24 mouse cellular contexts compared by ENCODE assay signal in genomic region chr6:32246036-32246435, GRCm38 (mm10).
DNase-seq lines count a peak whose midpoint lies in the region; ATAC-seq lines count a peak whose summit lies in the region.
"Had no signal": no experiment of that assay in that cellular context is flagged by ENCODE, and none has a peak within 500 bp of the region (broad histone marks: within the 10 kb centered on the region; RNA-seq: fewer than 3 reads in every experiment).

No protein-coding gene starts in this region.

- no peak overlapping the region for H3K27ac ChIP-seq in forebrain, embryonic 14.5 days (ENCODE audit: low read depth, low read length)
- H3K27ac ChIP-seq in forebrain, embryonic 11.5 days (ENCODE audit: low read depth, low read length) = no peak overlapping the region
- H3K27ac ChIP-seq in heart, embryonic 15.5 days = no peak overlapping the region
- H3K27ac ChIP-seq in heart, embryonic 12.5 days (ENCODE audit: poor library complexity, severe bottlenecking) = no peak overlapping the region
- H3K27ac ChIP-seq in kidney, embryonic 14.5 days (ENCODE audit: low read depth, low read length) = no peak overlapping the region
- no peak overlapping the region for H3K27ac ChIP-seq in embryonic facial prominence, embryonic 14.5 days (replicated peaks; ENCODE audit: low read depth, low read length)
- H3K27ac ChIP-seq: embryonic facial prominence, embryonic 12.5 days; gastrocnemius, adult 2 months; hindbrain, embryonic 10.5 days; kidney, embryonic 15.5 days had no signal

- H3K9ac ChIP-seq in forebrain, embryonic 14.5 days (ENCODE audit: low read length) = no peak overlapping the region
- no peak overlapping the region for H3K9ac ChIP-seq in forebrain, embryonic 11.5 days (ENCODE audit: low read length)
- no peak overlapping the region for H3K9ac ChIP-seq in heart, embryonic 15.5 days
- no peak overlapping the region for H3K9ac ChIP-seq in heart, embryonic 12.5 days
- no peak overlapping the region for H3K9ac ChIP-seq in kidney, embryonic 14.5 days (ENCODE audit: low read depth, low read length)
- no peak overlapping the region for H3K9ac ChIP-seq in embryonic facial prominence, embryonic 14.5 days (ENCODE audit: low read depth, low read length)
- H3K9ac ChIP-seq: embryonic facial prominence, embryonic 12.5 days; kidney, embryonic 15.5 days had no signal

- DNase-seq in forebrain, embryonic 14.5 days (ENCODE audit: low spot score) = peak; percentile 46
- no peak for DNase-seq in forebrain, embryonic 11.5 days (ENCODE audit: low spot score)
- no peak for DNase-seq in kidney, adult 11 months
- peak; percentile 51 for DNase-seq in embryonic facial prominence, embryonic 14.5 days (ENCODE audit: low spot score)
- DNase-seq: adrenal gland, postnatal 14 days; cerebellum, adult 11 months; cerebellum, adult 8-10 months; cerebellum, postnatal 14 days; embryo, embryonic 11 days; gastrocnemius, adult 2 months; gastrocnemius, postnatal 25 days; kidney, postnatal 25 days had no signal

- H3K27me3 ChIP-seq in forebrain, embryonic 14.5 days (replicated peaks; ENCODE audit: control insufficient read depth, insufficient read depth, low read length) = no peaks in the 10 kb centered on the region
- peaks cover 2% of the 10 kb centered on the region; the same call in 1 of the 2 replicates for H3K27me3 ChIP-seq in forebrain, embryonic 11.5 days (ENCODE audit: control insufficient read depth, insufficient read depth, low read length)
- no peaks in the 10 kb centered on the region for H3K27me3 ChIP-seq in heart, embryonic 15.5 days
- no peaks in the 10 kb centered on the region for H3K27me3 ChIP-seq in heart, embryonic 12.5 days (replicated peaks)
- H3K27me3 ChIP-seq in kidney, embryonic 14.5 days (ENCODE audit: control insufficient read depth, insufficient read depth, low read length) = no peaks in the 10 kb centered on the region
- H3K27me3 ChIP-seq in embryonic facial prominence, embryonic 14.5 days (replicated peaks; ENCODE audit: control insufficient read depth, insufficient read depth, low read length) = no peaks in the 10 kb centered on the region
- H3K27me3 ChIP-seq: embryonic facial prominence, embryonic 12.5 days; kidney, embryonic 15.5 days; Patski had no signal

- H3K4me1 ChIP-seq in forebrain, embryonic 14.5 days (ENCODE audit: control insufficient read depth, insufficient read depth, low read length) = 0 out of 2 replicates have a peak, but pooled peaks cover 2% of the 10 kb centered on the region
- peaks cover 5% of the 10 kb centered on the region; the same call in 1 of the 2 replicates for H3K4me1 ChIP-seq in forebrain, embryonic 11.5 days (replicated peaks; ENCODE audit: control insufficient read depth, insufficient read depth, low read length)
- peaks cover 6% of the 10 kb centered on the region for H3K4me1 ChIP-seq in heart, embryonic 15.5 days (replicated peaks)
- peaks cover 10% of the 10 kb centered on the region; the same call in 1 of the 2 replicates for H3K4me1 ChIP-seq in heart, embryonic 12.5 days (replicated peaks)
- H3K4me1 ChIP-seq in kidney, embryonic 14.5 days (ENCODE audit: control insufficient read depth, insufficient read depth, low read length) = no peaks in the 10 kb centered on the region
- H3K4me1 ChIP-seq in embryonic facial prominence, embryonic 14.5 days (ENCODE audit: control insufficient read depth, insufficient read depth, low read length) = no peaks in the 10 kb centered on the region
- H3K4me1 ChIP-seq: embryonic facial prominence, embryonic 12.5 days; hindbrain, embryonic 10.5 days had no signal

- ATAC-seq in forebrain, embryonic 14.5 days = peak; percentile 46; the same call in 1 of the 2 replicates
- no peak for ATAC-seq in forebrain, embryonic 11.5 days (replicated peaks; ENCODE audit: low FRiP score)
- ATAC-seq in heart, embryonic 15.5 days (replicated peaks; ENCODE audit: insufficient number of reproducible peaks, insufficient read depth, low FRiP score, low read depth) = 0 out of 2 replicates have a peak, but pooled peaks have one; percentile 35
- ATAC-seq in heart, embryonic 12.5 days (ENCODE audit: insufficient number of reproducible peaks, low FRiP score) = no peak
- ATAC-seq in kidney, embryonic 14.5 days (ENCODE audit: low FRiP score, low TSS enrichment) = 0 out of 2 replicates have a peak, but pooled peaks have one; percentile 43
- peak; percentile 80 for ATAC-seq in embryonic facial prominence, embryonic 14.5 days (ENCODE audit: low read depth)
- no peak for ATAC-seq in monocyte, adult 5-6 weeks (replicated peaks; ENCODE audit: insufficient number of reproducible peaks, low FRiP score, low TSS enrichment, poor library complexity, severe bottlenecking)
- ATAC-seq: activated CD4-positive, CD25-positive, alpha-beta regulatory T cell, adult 4 months; inflammation-experienced regulatory T-cells, adult 6 months; intestine, postnatal 0 days; Patski had no signal

- no peaks in the 10 kb centered on the region for H3K9me3 ChIP-seq in forebrain, embryonic 14.5 days (replicated peaks; ENCODE audit: control insufficient read depth, low read length)
- H3K9me3 ChIP-seq in forebrain, embryonic 11.5 days (ENCODE audit: control insufficient read depth, low read length) = no peaks in the 10 kb centered on the region
- H3K9me3 ChIP-seq in heart, embryonic 15.5 days (replicated peaks) = no peaks in the 10 kb centered on the region
- no peaks in the 10 kb centered on the region for H3K9me3 ChIP-seq in heart, embryonic 12.5 days (replicated peaks)
- no peaks in the 10 kb centered on the region for H3K9me3 ChIP-seq in kidney, embryonic 14.5 days (ENCODE audit: control insufficient read depth, low read length)
- no peaks in the 10 kb centered on the region for H3K9me3 ChIP-seq in embryonic facial prominence, embryonic 14.5 days (ENCODE audit: control insufficient read depth, low read length)
- H3K9me3 ChIP-seq: embryonic facial prominence, embryonic 12.5 days; hindbrain, embryonic 10.5 days; kidney, embryonic 15.5 days had no signal

- no peak overlapping the region for H3K4me2 ChIP-seq in forebrain, embryonic 14.5 days (ENCODE audit: low read length)
- H3K4me2 ChIP-seq in forebrain, embryonic 11.5 days (ENCODE audit: low read depth, low read length, severe bottlenecking) = no peak overlapping the region
- no peak overlapping the region for H3K4me2 ChIP-seq in heart, embryonic 15.5 days
- no peak overlapping the region for H3K4me2 ChIP-seq in heart, embryonic 12.5 days
- H3K4me2 ChIP-seq in kidney, embryonic 14.5 days (replicated peaks; ENCODE audit: low read depth, low read length) = no peak overlapping the region
- H3K4me2 ChIP-seq in embryonic facial prominence, embryonic 14.5 days (ENCODE audit: low read depth, low read length) = no peak overlapping the region
- H3K4me2 ChIP-seq: embryonic facial prominence, embryonic 12.5 days; kidney, embryonic 15.5 days had no signal

- H3K36me3 ChIP-seq in forebrain, embryonic 14.5 days (ENCODE audit: control insufficient read depth, insufficient read depth, low read length) = no peaks in the 10 kb centered on the region
- no peaks in the 10 kb centered on the region for H3K36me3 ChIP-seq in forebrain, embryonic 11.5 days (ENCODE audit: control insufficient read depth, insufficient read depth, low read length)
- H3K36me3 ChIP-seq in heart, embryonic 15.5 days = no peaks in the 10 kb centered on the region
- H3K36me3 ChIP-seq in heart, embryonic 12.5 days = no peaks in the 10 kb centered on the region
- no peaks in the 10 kb centered on the region for H3K36me3 ChIP-seq in kidney, embryonic 14.5 days (ENCODE audit: control insufficient read depth, insufficient read depth, low read length)
- no peaks in the 10 kb centered on the region for H3K36me3 ChIP-seq in embryonic facial prominence, embryonic 14.5 days (ENCODE audit: control insufficient read depth, insufficient read depth, low read length)
- H3K36me3 ChIP-seq: embryonic facial prominence, embryonic 12.5 days; hindbrain, embryonic 10.5 days; kidney, embryonic 15.5 days had no signal

- WGBS in forebrain, embryonic 14.5 days = 46% methylated on average over 6 of the region's 6 CpGs
- 74% methylated on average over 6 of the region's 6 CpGs for WGBS in forebrain, embryonic 11.5 days
- 57% methylated on average over 6 of the region's 6 CpGs for WGBS in heart, embryonic 15.5 days
- 67% methylated on average over 6 of the region's 6 CpGs for WGBS in heart, embryonic 12.5 days
- WGBS in kidney, embryonic 14.5 days = 37% methylated on average over 6 of the region's 6 CpGs
- WGBS in embryonic facial prominence, embryonic 14.5 days = 57% methylated on average over 6 of the region's 6 CpGs

- H3K4me3 ChIP-seq in forebrain, embryonic 14.5 days (ENCODE audit: low read depth, low read length) = no peak overlapping the region
- H3K4me3 ChIP-seq in forebrain, embryonic 11.5 days (ENCODE audit: low read depth, low read length) = no peak overlapping the region
- H3K4me3 ChIP-seq in heart, embryonic 15.5 days = no peak overlapping the region
- H3K4me3 ChIP-seq in heart, embryonic 12.5 days = no peak overlapping the region
- no peak overlapping the region for H3K4me3 ChIP-seq in kidney, embryonic 14.5 days (ENCODE audit: low read length)
- no peak overlapping the region for H3K4me3 ChIP-seq in embryonic facial prominence, embryonic 14.5 days (ENCODE audit: low read depth, low read length)
- H3K4me3 ChIP-seq: embryonic facial prominence, embryonic 12.5 days; erythroblast, embryonic 14.5 days; gastrocnemius, adult 2 months; hindbrain, embryonic 10.5 days; kidney, embryonic 15.5 days had no signal

Comparison
In these comparisons a context has a peak if more than half of its experiments do, and no peak if none do; other contexts are left out.
1. ATAC-seq: peak in forebrain, embryonic 14.5 days (single experiment), heart, embryonic 15.5 days (single experiment), kidney, embryonic 14.5 days (single experiment) and embryonic facial prominence, embryonic 14.5 days (single experiment); none in forebrain, embryonic 11.5 days (single experiment), heart, embryonic 12.5 days (single experiment) and monocyte, adult 5-6 weeks (single experiment).
2. DNase-seq: peak in forebrain, embryonic 14.5 days (single experiment) and embryonic facial prominence, embryonic 14.5 days (single experiment); none in forebrain, embryonic 11.5 days (single experiment) and kidney, adult 11 months (single experiment).